Mouse (Mus musculus) forebrain, embryonic 10.5 days (tissue): ENCODE results near the gene Ly6g5b. TPM values are rescaled to one million over a fixed set of nuclear protein-coding genes. Genes with fewer than 3 reads are reported as not detected.

Experiments
- DNase-seq: peaks from one replicate; pipeline ENCODE4 v3.0.0-alpha.2; 2017; ENCODE audit warnings: low spot score; ENCODE audit errors: extremely low spot score
- H3K27ac ChIP-seq: fragments of 300-500 bp; sonication (generic); 2 replicates; pipeline ENCODE4 v1.5.1; 2016; ENCODE audit warnings: mild to moderate bottlenecking
- H3K27me3 ChIP-seq: fragments of 300-500 bp; sonication (generic); 2 replicates; pipeline ENCODE4 v1.6.1; 2016; ENCODE audit warnings: mild to moderate bottlenecking; ENCODE audit not compliant: poor library complexity, severe bottlenecking
- H3K36me3 ChIP-seq: fragments of 300-500 bp; sonication (generic); replicated peaks from 2 replicates; pipeline ENCODE4 v1.6.1; 2016; ENCODE audit warnings: mild to moderate bottlenecking, moderate library complexity
- H3K4me1 ChIP-seq: fragments of 300-500 bp; sonication (generic); 2 replicates; pipeline ENCODE4 v1.6.1; 2016
- H3K4me3 ChIP-seq: fragments of 300-500 bp; sonication (generic); 2 replicates; pipeline ENCODE4 v1.5.1; 2016; ENCODE audit warnings: mild to moderate bottlenecking, moderate library complexity
- H3K9me3 ChIP-seq: fragments of 300-500 bp; sonication (generic); 2 replicates; pipeline ENCODE4 v1.6.1; 2016; ENCODE audit warnings: mild to moderate bottlenecking, moderate library complexity
- WGBS: fragments of 180-500 bp; shearing (Covaris S2); methylation state at CpG from one replicate; pipeline ENCODE4 v1.1.7; 2016; 5-methylcytosine and 5-hydroxymethylcytosine counted together
- polyA plus RNA-seq: library from polyadenylated mRNA; unstranded; fragments of >200 nt; fragmentation: Nextera tagmentation; extraction: Ambion mirVana; gene quantifications from 2 replicates; pipeline ENCODE4 v1.2.1, GENCODE M21; 2016

The Ly6g5b gene
- polyA plus RNA-seq, 1 experiment from 2014 or later: 1.4 TPM

DNA sequence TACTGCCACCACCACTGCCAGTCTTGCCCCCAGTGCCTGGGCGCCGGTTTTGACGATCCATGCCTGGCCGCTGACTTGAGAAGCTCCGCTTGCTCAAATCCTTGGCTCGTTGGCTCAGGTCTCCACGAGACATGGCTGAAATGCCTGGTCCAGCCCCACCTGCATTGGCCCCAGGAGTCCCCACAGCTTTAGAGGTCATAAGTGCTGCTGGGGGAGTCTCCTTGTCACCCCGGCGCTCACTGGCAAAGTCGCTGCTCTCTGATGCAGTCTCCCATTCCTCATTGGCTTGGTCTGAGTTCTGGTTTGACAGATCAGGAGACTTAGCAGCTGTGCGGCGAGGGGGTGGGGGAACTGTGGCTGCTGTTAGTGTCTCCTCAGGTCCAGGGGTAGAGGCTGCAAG is 40.2 kb upstream of the Ly6g5b start:
- H3K27me3 ChIP-seq: no peaks in the 10 kb centered on the region
- WGBS: 93% methylated on average over 12 of the region's 12 CpGs
- no peaks in the 10 kb centered on the region for H3K9me3 ChIP-seq
- H3K27ac ChIP-seq: no peak overlapping the region
- no peaks in the 10 kb centered on the region for H3K4me1 ChIP-seq
- H3K36me3 ChIP-seq: peaks cover 99% of the 10 kb centered on the region
- H3K4me3 ChIP-seq: peak overlapping the region; percentile 7; the same call in 1 of the 2 replicates
- DNase-seq: no peak

DNA sequence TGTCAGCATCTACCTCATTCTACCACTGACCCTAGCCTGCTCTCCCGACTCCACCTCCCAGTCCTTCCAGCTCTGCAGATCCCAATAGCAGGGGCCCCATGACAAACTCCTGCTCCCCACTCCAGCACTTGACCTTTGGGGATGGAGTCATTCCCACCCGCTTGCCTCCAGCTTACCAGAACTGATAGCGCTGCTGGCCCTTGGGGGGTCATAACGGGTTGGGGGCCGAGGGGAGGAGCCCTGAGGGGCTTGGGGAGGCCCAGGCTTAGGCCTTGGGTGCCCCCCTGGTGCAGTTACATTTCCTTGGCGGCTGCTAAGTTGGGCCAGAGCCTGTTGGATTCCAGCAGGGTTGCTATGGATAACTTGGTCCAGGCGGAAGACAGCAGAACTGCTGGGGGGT is 39.4 kb upstream of the Ly6g5b start:
- Histone ChIP-seq H3K9me3 (no peaks in the 10 kb centered on the region), H3K4me1 (no peaks in the 10 kb centered on the region), H3K27ac (no peak overlapping the region), H3K4me3 (no peak overlapping the region; the same call in 1 of the 2 replicates), H3K36me3 (peaks cover 99% of the 10 kb centered on the region), H3K27me3 (no peaks in the 10 kb centered on the region)
- 79% methylated on average over 7 of the region's 7 CpGs for WGBS
- DNase-seq: no peak

DNA sequence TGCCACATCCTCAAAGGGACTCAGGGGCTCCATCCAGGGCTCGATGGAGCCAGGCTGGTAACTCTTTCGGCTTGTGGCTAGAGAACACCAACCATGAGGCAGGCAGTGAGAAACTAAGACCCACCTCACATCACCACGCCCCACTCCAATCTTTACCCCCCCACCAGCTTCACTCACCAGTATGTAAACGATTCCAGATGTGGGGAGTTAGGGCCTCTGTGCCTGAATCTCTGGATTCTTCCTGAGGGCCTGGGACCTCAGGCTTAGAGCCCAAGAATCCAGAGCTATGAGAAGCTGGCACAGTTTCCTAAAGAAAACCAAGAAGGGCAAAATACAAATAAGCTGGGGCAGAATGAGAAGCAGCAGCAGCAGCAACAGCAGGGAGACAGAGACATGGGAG is 38.7 kb upstream of the Ly6g5b start:
- Histone ChIP-seq H3K4me1 (no peaks in the 10 kb centered on the region), H3K27ac (no peak overlapping the region), H3K36me3 (peaks cover 99% of the 10 kb centered on the region), H3K27me3 (no peaks in the 10 kb centered on the region), H3K9me3 (no peaks in the 10 kb centered on the region), H3K4me3 (no peak overlapping the region; the same call in 1 of the 2 replicates)
- no peak for DNase-seq
- WGBS: 87% methylated on average over 4 of the region's 4 CpGs

DNA sequence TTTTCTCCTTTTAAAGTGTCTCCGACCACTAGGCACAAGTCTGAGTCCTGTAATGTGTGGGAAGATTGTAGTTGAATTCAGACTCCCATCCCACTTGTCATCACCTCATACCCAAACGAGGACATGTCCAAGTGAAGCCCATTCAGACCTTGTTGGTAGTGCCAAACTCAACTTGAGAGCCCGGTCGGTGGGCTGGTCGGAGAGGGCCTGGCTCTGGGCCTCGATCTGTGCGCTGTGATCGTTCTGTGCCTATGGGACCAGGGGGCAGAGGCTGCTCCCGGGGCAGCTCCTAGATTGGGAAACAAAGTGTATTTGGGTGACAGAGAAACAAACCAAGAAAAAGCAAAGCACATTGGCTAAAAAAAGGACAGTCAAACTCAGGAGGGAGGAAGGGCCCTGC is 37.8 kb upstream of the Ly6g5b start:
- whole genome bisulfite sequencing: 92% methylated on average over 9 of the region's 9 CpGs
- H3K9me3 ChIP-seq: no peaks in the 10 kb centered on the region
- no peak overlapping the region for H3K27ac ChIP-seq
- no peak for DNase-seq
- no peak overlapping the region for H3K4me3 ChIP-seq
- no peaks in the 10 kb centered on the region for H3K27me3 ChIP-seq
- H3K36me3 ChIP-seq: peaks cover 99% of the 10 kb centered on the region
- no peaks in the 10 kb centered on the region for H3K4me1 ChIP-seq

DNA sequence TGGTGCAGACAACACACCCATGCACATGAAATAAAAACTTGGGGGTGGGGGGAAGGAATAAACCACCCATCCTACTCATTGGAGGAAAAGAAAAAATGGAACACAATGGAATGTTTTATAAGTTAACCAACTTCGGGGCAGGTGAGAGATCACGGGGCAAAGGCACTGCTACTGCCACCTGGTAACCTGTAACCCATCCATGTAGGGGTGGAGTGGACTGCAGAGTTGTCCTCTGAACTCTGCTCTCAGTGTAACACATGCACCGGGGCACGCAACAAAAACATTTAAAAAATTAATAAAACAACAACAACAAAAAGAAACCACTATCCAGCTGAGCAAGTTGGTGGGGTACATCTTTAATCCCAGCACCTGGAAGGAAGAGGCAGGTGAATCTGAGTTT is 36.9 kb upstream of the Ly6g5b start:
- no peaks in the 10 kb centered on the region for H3K27me3 ChIP-seq
- no peak overlapping the region for H3K4me3 ChIP-seq
- H3K36me3 ChIP-seq: peaks cover 99% of the 10 kb centered on the region
- no peak for DNase-seq
- WGBS: 96% methylated on average over 4 of the region's 4 CpGs
- H3K4me1 ChIP-seq: no peaks in the 10 kb centered on the region
- H3K27ac ChIP-seq: no peak overlapping the region
- H3K9me3 ChIP-seq: no peaks in the 10 kb centered on the region

DNA sequence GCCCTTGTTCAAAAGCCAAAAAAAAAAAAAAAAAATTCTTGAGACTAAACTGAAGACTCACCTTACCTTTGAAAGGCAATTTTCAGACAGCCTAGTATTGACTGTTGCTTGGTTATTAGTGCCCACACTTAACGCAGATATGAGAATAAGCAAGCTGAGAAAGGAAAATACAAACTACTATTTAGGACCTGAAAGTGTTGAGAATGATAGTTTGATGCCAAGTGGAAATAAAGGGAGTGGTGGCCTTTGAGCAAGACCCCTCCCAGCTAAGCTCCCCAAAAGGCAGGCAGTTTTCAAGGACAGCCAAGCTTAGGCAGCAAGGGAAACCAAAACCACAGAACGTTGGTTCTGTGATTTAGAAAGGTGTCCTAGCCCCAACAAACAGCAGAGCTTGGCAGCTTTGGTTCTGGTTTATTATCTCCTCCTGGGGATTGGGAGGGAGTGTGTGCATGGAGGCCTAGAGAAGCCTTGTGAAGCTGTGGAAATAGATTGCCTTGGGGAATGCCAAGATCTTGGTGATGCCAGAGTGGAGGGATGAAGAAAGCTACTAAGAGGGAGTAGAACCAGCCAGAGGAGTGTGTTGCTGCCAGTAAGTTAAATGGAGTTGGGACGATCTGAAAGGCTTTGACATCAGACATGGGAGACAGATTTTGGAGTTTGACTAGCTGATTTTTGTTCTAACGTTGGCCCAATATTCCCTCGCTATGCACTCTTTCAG is 32.9 kb upstream of the Ly6g5b start:
- Histone ChIP-seq H3K9me3 (peaks cover 4% of the 10 kb centered on the region; the same call in 1 of the 2 replicates), H3K4me1 (no peaks in the 10 kb centered on the region), H3K36me3 (peaks cover 99% of the 10 kb centered on the region), H3K27ac (no peak overlapping the region), H3K4me3 (no peak overlapping the region; the same call in 1 of the 2 replicates), H3K27me3 (no peaks in the 10 kb centered on the region)
- 71% methylated on average over 5 of the region's 5 CpGs for WGBS
- DNase-seq: no peak

DNA sequence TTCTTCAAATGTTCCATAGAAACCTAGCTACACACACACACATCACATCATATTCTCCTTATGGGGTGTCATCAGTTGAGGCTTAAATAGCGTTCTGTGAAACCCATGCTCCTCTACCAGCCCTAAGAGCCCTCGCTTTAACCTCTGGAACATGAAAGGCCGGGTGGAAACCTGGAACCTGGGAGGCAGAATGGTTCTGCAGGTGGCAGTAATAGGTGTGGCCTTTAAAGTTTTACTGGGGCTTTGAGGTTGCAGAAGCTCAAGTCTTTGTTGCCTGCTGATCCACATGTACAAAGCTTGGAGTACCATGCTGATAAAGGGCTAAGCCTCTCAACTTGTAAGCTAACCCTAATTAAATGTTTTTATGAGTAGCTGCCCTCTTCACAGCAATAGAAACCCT is 32.1 kb upstream of the Ly6g5b start:
- Histone ChIP-seq H3K4me1 (no peaks in the 10 kb centered on the region), H3K36me3 (peaks cover 99% of the 10 kb centered on the region), H3K27me3 (no peaks in the 10 kb centered on the region), H3K27ac (no peak overlapping the region), H3K9me3 (peaks cover 4% of the 10 kb centered on the region; the same call in 1 of the 2 replicates), H3K4me3 (no peak overlapping the region)
- whole genome bisulfite sequencing: 58% methylated on average over 3 of the region's 3 CpGs
- DNase-seq: no peak

DNA sequence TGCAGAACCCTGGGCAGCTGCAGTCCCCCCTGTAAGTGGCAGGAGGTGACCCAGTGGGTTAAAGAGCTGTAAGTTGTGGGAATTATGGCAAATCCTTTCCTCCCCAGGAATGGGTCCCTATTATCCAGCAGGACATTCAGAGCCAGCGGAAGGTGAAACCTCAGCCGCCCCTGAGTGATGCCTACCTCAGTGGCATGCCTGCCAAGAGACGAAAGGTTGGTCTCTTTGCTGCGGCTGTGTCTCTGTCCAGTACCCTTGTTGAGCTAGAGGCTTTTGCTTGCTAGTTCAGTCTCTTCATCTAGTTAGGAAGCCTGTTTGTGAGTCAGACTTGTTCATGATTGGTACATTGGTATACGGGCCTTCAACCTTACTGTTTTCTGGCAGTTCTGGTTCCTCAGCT is 30.9 kb upstream of the Ly6g5b start:
- no peak overlapping the region; the same call in 1 of the 2 replicates for H3K4me3 ChIP-seq
- H3K9me3 ChIP-seq: peaks cover 4% of the 10 kb centered on the region; the same call in 1 of the 2 replicates
- no peaks in the 10 kb centered on the region for H3K4me1 ChIP-seq
- H3K27ac ChIP-seq: no peak overlapping the region
- peaks cover 99% of the 10 kb centered on the region for H3K36me3 ChIP-seq
- DNase-seq: no peak
- H3K27me3 ChIP-seq: no peaks in the 10 kb centered on the region
- WGBS: 92% methylated on average over 5 of the region's 5 CpGs

DNA sequence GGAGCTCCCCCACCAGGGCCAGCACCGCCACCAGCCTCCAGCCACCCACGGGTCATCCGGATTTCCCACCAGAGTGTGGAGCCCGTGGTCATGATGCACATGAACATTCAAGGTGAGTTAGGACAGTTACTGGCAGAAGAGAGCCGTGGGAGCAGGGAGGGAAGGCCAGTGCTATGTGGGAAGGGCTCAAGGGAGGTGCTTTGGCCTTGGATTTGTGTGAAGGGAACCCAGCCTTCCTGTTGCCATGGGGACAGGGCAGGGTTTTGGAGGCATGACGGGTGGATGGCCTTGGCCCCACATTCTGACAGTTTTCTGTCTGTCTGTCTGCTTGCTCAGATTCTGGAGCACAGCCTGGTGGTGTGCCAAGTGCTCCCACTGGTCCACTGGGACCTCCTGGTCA is 26.7 kb upstream of the Ly6g5b start:
- H3K36me3 ChIP-seq: peaks cover 98% of the 10 kb centered on the region
- WGBS: 92% methylated on average over 6 of the region's 6 CpGs
- no peaks in the 10 kb centered on the region for H3K27me3 ChIP-seq
- peaks cover 6% of the 10 kb centered on the region for H3K4me1 ChIP-seq
- H3K9me3 ChIP-seq: peaks cover 4% of the 10 kb centered on the region; the same call in 1 of the 2 replicates
- no peak overlapping the region for H3K27ac ChIP-seq
- 0 out of 2 replicates have a peak overlapping the region, but pooled peaks have one; percentile 7 for H3K4me3 ChIP-seq
- no peak for DNase-seq

DNA sequence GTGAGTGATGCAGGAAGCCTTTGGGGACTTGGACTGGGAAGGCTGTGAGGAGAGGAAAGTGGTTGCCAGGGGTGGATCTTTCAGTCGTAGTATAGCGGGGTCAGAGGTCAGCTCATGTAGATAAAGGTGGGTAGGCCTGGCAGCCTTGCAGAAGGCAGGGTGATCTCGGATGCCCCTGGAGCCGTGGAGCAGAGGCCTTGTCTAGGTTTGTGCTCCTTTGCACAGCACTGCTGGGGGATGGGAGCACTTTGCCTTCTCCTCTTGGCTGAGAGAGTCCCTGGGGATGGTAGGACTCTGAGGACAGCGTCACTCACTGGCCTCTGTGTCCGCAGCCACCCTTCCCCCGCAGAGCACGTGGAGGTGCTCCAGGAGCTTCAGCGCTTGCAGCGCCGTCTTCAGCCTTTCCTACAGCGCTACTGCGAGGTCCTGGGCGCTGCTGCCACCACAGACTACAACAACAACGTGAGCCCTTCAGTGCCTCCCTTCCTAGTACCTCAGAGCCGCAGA is 25.3 kb upstream of the Ly6g5b start:
- H3K27ac ChIP-seq: no peak overlapping the region
- no peak for DNase-seq
- H3K27me3 ChIP-seq: no peaks in the 10 kb centered on the region
- peak overlapping the region; percentile 0; the same call in 1 of the 2 replicates for H3K4me3 ChIP-seq
- peaks cover 17% of the 10 kb centered on the region for H3K4me1 ChIP-seq
- H3K36me3 ChIP-seq: peaks cover 83% of the 10 kb centered on the region
- peaks cover 4% of the 10 kb centered on the region; the same call in 1 of the 2 replicates for H3K9me3 ChIP-seq
- 86% methylated on average over 16 of the region's 16 CpGs for WGBS

DNA sequence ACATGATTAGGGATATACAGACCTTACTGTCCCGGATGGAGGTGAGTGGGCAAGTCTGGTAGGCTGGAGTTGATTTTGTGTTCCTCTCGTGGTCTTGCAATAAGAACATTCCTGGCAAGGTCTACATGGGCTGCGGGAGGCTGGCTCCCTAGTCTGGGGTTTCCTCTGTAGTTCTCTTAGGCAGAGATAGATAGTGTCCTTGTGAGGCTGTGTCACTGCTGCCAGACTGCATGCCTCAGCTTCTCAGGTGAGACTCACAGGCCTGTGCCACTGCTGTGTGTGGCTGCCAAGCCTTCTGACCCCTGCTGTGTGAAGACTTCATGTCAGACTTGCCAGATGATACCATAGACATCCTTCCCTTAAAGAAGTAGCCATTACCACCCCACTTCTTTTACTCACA is 24.0 kb upstream of the Ly6g5b start:
- peaks cover 4% of the 10 kb centered on the region; the same call in 1 of the 2 replicates for H3K9me3 ChIP-seq
- 93% methylated on average over 3 of the region's 3 CpGs for WGBS
- no peak overlapping the region for H3K4me3 ChIP-seq
- H3K36me3 ChIP-seq: peaks cover 71% of the 10 kb centered on the region
- DNase-seq: no peak
- H3K27ac ChIP-seq: no peak overlapping the region
- H3K4me1 ChIP-seq: peaks cover 17% of the 10 kb centered on the region
- H3K27me3 ChIP-seq: no peaks in the 10 kb centered on the region

DNA sequence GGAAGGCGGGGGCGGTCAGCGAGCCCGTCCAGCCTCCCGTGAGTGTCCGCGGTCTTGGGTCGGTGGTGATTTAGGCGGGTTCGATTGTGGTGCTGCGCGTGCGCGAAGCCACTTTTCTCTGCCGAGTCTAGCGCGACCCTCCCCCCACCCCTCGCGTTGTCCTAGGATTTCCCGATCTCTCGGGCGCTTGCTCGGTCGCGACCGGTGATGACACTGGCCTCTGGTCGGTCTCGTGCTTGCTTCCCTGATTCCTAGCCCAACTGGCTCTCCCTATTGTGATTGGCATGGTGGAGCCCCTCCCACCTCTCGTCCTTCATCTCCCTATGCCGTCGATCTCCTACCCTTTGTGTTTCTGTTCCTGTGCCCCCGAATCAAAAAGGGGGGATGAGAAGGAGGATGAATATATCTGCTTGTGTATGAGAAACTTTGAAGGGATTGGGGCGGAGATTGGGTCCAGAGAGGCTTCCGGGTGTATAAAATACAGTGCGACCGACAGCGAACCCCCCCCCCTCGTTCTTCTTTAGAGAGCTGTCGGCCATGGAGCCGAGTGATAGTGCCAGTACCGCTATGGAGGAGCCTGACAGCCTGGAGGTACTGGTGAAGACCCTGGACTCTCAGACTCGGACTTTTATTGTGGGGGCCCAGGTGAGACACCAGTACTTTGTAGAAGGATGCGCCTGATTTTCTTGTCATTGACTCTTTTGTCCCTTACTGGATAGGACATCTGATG is 20.5 kb upstream of the Ly6g5b start:
- Histone ChIP-seq H3K4me3 (peak overlapping the region; percentile 76), H3K4me1 (peaks cover 17% of the 10 kb centered on the region), H3K36me3 (peaks cover 38% of the 10 kb centered on the region), H3K9me3 (no peaks in the 10 kb centered on the region), H3K27me3 (no peaks in the 10 kb centered on the region), H3K27ac (peak overlapping the region; percentile 98)
- no peak for DNase-seq
- under 1% methylated on average over 43 of the region's 43 CpGs for WGBS
